Mouse (Mus musculus): ENCODE data around the gene Flrt1. TPM values are rescaled to one million over a fixed set of nuclear protein-coding genes. Genes with fewer than 3 reads are reported as not detected.

The Flrt1 gene
- polyA plus RNA-seq, 1 experiment = 1.2 TPM

DNA sequence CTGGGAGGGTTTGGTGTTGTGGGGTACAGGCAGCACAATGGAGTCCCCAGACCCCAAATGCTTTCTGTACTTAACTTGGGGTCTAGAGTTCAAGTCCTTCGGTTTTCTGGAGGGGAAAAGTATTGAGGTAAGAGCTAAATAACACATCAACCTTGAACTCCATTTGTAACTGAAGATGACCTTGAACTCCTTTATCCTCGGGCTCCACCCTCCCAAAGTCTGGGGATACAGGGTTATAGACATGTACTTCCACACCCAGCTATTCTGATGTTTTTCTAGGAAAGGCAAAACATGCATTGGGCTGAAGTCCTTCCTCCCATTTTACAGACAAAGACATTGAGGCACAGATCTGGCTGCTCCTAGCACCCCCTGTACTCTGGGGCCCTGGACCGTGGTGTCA lies 38.9 kb upstream of the Flrt1 start:
- Histone ChIP-seq H3K79me2 (ENCODE audit: control insufficient read depth, insufficient read depth) (no peaks in the 10 kb centered on the region), H3K4me2 (ENCODE audit: low read depth) (peak overlapping the region; percentile 95), H3K27me3 (ENCODE audit: control insufficient read depth, insufficient read depth, insufficient read length) (no peaks in the 10 kb centered on the region), H3ac (ENCODE audit: control insufficient read depth, insufficient read length) (no peak overlapping the region), H3K36me3 (ENCODE audit: control insufficient read depth, insufficient read depth) (no peaks in the 10 kb centered on the region), H3K4me3 (peak overlapping the region; percentile 19)
- TF ChIP-seq MYOG (IDR thresholded peaks at IDR 0.05; ENCODE audit: control insufficient read depth in 1 of 3, insufficient read depth in 1 of 3, insufficient read length in 2 of 3, low read depth in 2 of 3) (no peak), TCF12 (IDR thresholded peaks at IDR 0.05; ENCODE audit: insufficient read depth, poor library complexity, severe bottlenecking) (no peak), POLR2A (IDR thresholded peaks at IDR 0.05; ENCODE audit: insufficient read length, low read depth) (no peak), SRF (IDR thresholded peaks at IDR 0.05; ENCODE audit: control insufficient read depth, insufficient read length, low read depth) (no peak), MYOD1 (IDR thresholded peaks at IDR 0.05; ENCODE audit: control insufficient read depth in 1 of 3, insufficient read length in 2 of 3, low read depth in 2 of 3) (no peak), E2F4 (IDR thresholded peaks at IDR 0.05; ENCODE audit: insufficient read depth) (no peak), USF1 (IDR thresholded peaks at IDR 0.05; ENCODE audit: low read depth) (no peak), TCF3 (IDR thresholded peaks at IDR 0.05; ENCODE audit: insufficient read length, low read depth) (no peak), CEBPB (IDR thresholded peaks at IDR 0.05; ENCODE audit: insufficient read depth, poor library complexity, severe bottlenecking) (no peak), REST (IDR thresholded peaks at IDR 0.05; ENCODE audit: insufficient read depth, insufficient read length) (no peak)

DNA sequence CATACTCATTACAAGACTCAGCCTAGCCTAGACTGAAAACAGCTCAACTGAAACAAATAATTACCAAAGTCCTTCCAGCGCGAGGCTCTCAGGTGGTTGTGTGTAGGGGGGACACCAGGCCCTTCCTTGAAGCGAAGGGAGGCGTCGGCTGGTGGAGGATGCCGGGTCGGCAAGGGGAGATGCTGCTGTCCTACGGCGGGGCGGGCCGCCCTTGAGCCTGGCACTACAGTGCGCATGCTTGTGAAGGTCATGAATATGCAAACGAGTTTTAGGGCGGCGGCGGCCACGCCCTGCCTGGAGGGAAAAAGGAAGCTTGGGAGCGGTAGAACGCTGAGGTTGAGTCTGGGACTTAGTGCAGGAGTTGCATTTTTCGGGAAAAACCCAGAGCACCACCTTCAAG lies 38.3 kb upstream of the Flrt1 start:
- TF ChIP-seq POLR2AphosphoS2 (IDR thresholded peaks at IDR 0.05; ENCODE audit: insufficient read length, low read depth) = peak; percentile 66
- no peak for TF ChIP-seq MYOG (IDR thresholded peaks at IDR 0.05; ENCODE audit: control insufficient read depth in 1 of 3, insufficient read depth in 1 of 3, insufficient read length in 2 of 3, low read depth in 2 of 3)
- no peak for TF ChIP-seq E2F4 (IDR thresholded peaks at IDR 0.05; ENCODE audit: insufficient read depth)
- TF ChIP-seq POLR2A (IDR thresholded peaks at IDR 0.05; ENCODE audit: insufficient read length, low read depth) = peak; percentile 83
- Histone ChIP-seq H3K27me3 (ENCODE audit: control insufficient read depth, insufficient read depth, insufficient read length) (no peaks in the 10 kb centered on the region), H3ac (ENCODE audit: control insufficient read depth, insufficient read length) (no peak overlapping the region), H3K4me2 (ENCODE audit: low read depth) (peak overlapping the region; percentile 95), H3K36me3 (ENCODE audit: control insufficient read depth, insufficient read depth) (no peaks in the 10 kb centered on the region), H3K4me3 (peak overlapping the region; percentile 19), H3K79me2 (ENCODE audit: control insufficient read depth, insufficient read depth) (no peaks in the 10 kb centered on the region)

DNA sequence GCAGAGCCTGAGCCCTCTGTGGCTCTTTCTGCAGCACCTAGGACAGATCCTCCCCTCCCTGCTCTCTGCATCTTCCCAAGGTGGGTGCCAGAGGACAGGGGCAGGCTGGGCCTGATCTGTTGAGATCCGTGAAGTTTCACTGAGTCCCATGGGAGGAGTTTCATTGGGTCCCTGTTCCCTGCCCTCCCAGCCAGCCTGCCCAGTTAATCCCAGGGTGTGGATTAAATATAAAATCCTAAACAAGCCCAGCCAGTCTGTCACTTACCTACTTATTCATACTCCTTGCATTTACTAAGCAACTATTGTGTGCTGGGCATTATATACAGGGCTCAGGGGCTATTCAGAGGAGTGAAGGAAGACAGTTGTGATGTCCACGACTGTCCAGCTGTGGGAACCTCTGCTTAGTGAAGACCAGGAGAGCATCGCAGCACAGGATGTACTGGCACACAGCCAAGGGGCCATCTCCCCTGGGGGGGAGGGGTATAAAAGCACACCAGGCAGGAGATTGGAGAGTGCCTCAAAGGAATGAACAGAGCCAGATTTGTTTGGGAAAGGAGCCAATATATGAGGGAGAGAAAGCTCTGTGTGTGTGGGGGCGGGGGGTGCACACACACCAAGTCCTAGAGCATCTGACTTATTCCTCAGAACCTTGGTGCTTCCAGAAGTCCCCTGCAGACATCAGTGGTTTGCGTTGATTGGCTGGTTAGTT lies 36.8 kb upstream of the Flrt1 start:
- H3K4me2 ChIP-seq (ENCODE audit: low read depth) = no peak overlapping the region
- no peaks in the 10 kb centered on the region for H3K27me3 ChIP-seq (ENCODE audit: control insufficient read depth, insufficient read depth, insufficient read length)
- no peak for TF ChIP-seq SRF (IDR thresholded peaks at IDR 0.05; ENCODE audit: control insufficient read depth, insufficient read length, low read depth)

DNA sequence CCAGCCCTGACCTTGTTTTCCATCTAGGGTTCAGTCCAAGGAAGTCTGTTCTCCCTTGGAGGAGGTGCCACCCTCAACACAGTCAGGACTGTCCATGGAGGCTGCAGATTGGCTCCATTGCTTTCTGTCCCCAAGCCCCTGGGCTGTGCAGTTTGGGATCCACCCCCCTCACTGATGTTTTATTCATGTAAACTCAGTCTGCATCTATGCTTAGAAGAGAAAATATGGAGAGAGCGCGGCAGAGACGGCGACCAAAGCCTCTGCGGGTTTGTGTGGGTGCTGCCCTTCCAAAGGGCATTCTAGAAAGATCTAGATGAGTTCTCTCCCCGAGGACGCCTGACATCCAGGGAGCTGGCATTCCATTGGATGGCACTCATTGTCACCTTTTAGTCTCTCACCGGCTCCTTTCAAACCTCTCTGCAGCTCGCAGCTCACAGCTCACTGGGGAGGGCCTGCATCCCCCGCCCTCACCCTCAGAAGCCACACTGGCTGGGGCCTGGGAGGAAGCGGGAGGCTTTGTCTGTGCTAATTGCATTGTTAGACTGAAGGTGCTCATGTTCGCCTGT lies 35.4 kb upstream of the Flrt1 start:
- H3K79me2 ChIP-seq (ENCODE audit: control insufficient read depth, insufficient read depth) = no peaks in the 10 kb centered on the region
- H3K4me2 ChIP-seq (ENCODE audit: low read depth) = no peak overlapping the region
- no peaks in the 10 kb centered on the region for H3K36me3 ChIP-seq (ENCODE audit: control insufficient read depth, insufficient read depth)
- no peak overlapping the region for H3K4me3 ChIP-seq
- H3K27me3 ChIP-seq (ENCODE audit: control insufficient read depth, insufficient read depth, insufficient read length) = no peaks in the 10 kb centered on the region
- H3ac ChIP-seq (ENCODE audit: control insufficient read depth, insufficient read length) = no peak overlapping the region
- TF ChIP-seq E2F4 (IDR thresholded peaks at IDR 0.05; ENCODE audit: insufficient read depth) (no peak), REST (IDR thresholded peaks at IDR 0.05; ENCODE audit: insufficient read depth, insufficient read length) (no peak), TCF3 (IDR thresholded peaks at IDR 0.05; ENCODE audit: insufficient read length, low read depth) (no peak), TCF12 (IDR thresholded peaks at IDR 0.05; ENCODE audit: insufficient read depth, poor library complexity, severe bottlenecking) (no peak), SRF (IDR thresholded peaks at IDR 0.05; ENCODE audit: control insufficient read depth, insufficient read length, low read depth) (no peak), POLR2A (IDR thresholded peaks at IDR 0.05; ENCODE audit: insufficient read length, low read depth) (no peak), POLR2AphosphoS2 (IDR thresholded peaks at IDR 0.05; ENCODE audit: insufficient read length, low read depth) (no peak), CEBPB (IDR thresholded peaks at IDR 0.05; ENCODE audit: insufficient read depth, poor library complexity, severe bottlenecking) (no peak), MYOG (IDR thresholded peaks at IDR 0.05; ENCODE audit: control insufficient read depth in 1 of 3, insufficient read depth in 1 of 3, insufficient read length in 2 of 3, low read depth in 2 of 3) (no peak), USF1 (IDR thresholded peaks at IDR 0.05; ENCODE audit: low read depth) (no peak), MAX (IDR thresholded peaks at IDR 0.05; ENCODE audit: low read depth) (no peak), MYOD1 (IDR thresholded peaks at IDR 0.05; ENCODE audit: control insufficient read depth in 1 of 3, insufficient read length in 2 of 3, low read depth in 2 of 3) (no peak)

More for the DNA sequence above, 36.8 kb upstream of the Flrt1 start:
- Histone ChIP-seq H3K36me3 (ENCODE audit: control insufficient read depth, insufficient read depth) (no peaks in the 10 kb centered on the region), H3ac (ENCODE audit: control insufficient read depth, insufficient read length) (no peak overlapping the region), H3K4me3 (no peak overlapping the region), H3K79me2 (ENCODE audit: control insufficient read depth, insufficient read depth) (no peaks in the 10 kb centered on the region)

DNA sequence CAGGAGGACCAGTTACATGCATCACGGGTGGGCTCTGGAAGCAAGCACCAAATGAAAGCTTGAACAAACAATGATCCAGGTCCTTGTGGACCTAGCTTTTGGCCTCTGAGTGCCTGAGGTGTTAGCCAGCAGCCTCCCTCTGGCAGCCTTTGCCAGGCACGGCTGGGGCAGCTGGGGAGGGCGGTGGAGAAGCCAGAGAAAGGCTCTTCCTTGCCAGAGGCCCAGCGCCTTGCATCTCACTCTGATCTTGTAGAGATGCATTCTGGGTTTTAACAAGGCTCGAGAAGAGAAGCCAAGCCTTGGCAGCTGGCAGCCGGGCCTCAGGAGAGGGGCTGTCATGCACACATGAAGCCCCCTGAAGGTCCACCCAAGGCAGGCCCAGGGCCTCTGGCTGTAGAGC lies 34.8 kb upstream of the Flrt1 start:
- Histone ChIP-seq H3K4me3 (no peak overlapping the region), H3K4me2 (ENCODE audit: low read depth) (no peak overlapping the region), H3K36me3 (ENCODE audit: control insufficient read depth, insufficient read depth) (no peaks in the 10 kb centered on the region), H3K27me3 (ENCODE audit: control insufficient read depth, insufficient read depth, insufficient read length) (no peaks in the 10 kb centered on the region), H3K79me2 (ENCODE audit: control insufficient read depth, insufficient read depth) (no peaks in the 10 kb centered on the region), H3ac (ENCODE audit: control insufficient read depth, insufficient read length) (no peak overlapping the region)
- TF ChIP-seq CEBPB (IDR thresholded peaks at IDR 0.05; ENCODE audit: insufficient read depth, poor library complexity, severe bottlenecking) (no peak), E2F4 (IDR thresholded peaks at IDR 0.05; ENCODE audit: insufficient read depth) (no peak), MYOD1 (IDR thresholded peaks at IDR 0.05; ENCODE audit: control insufficient read depth in 1 of 3, insufficient read length in 2 of 3, low read depth in 2 of 3) (no peak), POLR2AphosphoS2 (IDR thresholded peaks at IDR 0.05; ENCODE audit: insufficient read length, low read depth) (no peak), TCF3 (IDR thresholded peaks at IDR 0.05; ENCODE audit: insufficient read length, low read depth) (no peak), MYOG (IDR thresholded peaks at IDR 0.05; ENCODE audit: control insufficient read depth in 1 of 3, insufficient read depth in 1 of 3, insufficient read length in 2 of 3, low read depth in 2 of 3) (no peak), MAX (IDR thresholded peaks at IDR 0.05; ENCODE audit: low read depth) (no peak), POLR2A (IDR thresholded peaks at IDR 0.05; ENCODE audit: insufficient read length, low read depth) (no peak)
